Mouse (Mus musculus): ENCODE measurements around the gene Apoc1. TPM values are rescaled to one million over a fixed set of nuclear protein-coding genes. Genes with fewer than 3 reads are reported as not detected.

Apoc1 gene
- total and polyA plus RNA-seq, 3 experiments = 0.35 TPM; not detected in 2

DNA sequence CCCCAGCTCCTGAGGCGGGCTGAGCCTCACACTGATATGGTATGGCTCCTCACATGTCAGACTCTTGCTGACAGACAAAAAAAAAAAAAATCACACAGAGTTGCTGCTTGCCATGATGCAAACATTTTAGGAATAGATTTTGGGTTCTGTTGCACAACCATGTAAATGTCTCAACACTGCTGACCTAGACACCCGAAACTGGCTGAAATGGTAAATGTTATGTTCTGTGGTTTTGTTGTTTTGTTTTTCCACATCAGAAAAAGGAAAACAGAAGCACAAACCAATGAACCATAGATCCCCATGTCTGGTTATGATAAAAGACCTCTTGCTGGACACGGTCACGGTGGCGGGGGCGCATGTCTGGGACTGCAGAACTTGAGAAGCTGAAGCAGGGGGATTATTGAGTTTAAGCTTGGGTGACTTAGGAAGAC, 8.7 kb downstream of the Apoc1 start:
- no peaks in the 10 kb centered on the region for H3K9me3 ChIP-seq (replicated peaks; ENCODE audit: insufficient read depth, low read length)
- H3K9ac ChIP-seq (ENCODE audit: control insufficient read depth, low read depth, low read length, poor library complexity, severe bottlenecking) = no peak overlapping the region
- no peaks in the 10 kb centered on the region for H3K79me2 ChIP-seq (ENCODE audit: control insufficient read depth, insufficient read depth, low read length, poor library complexity)
- no peak for DNase-seq (ENCODE audit: low read depth, low spot score)
- H3K27me3 ChIP-seq (ENCODE audit: control insufficient read depth in 1 of 2, insufficient read depth in 2 of 2, low read length in 2 of 2) = no peaks in the 10 kb centered on the region
- no peak overlapping the region for H3K4me3 ChIP-seq (ENCODE audit: control insufficient read depth in 1 of 2, insufficient read depth in 1 of 2, low read depth in 2 of 2, low read length in 2 of 2)
- H3K27ac ChIP-seq (ENCODE audit: control insufficient read depth, low read depth, low read length) = no peak overlapping the region
- TF ChIP-seq POLR2AphosphoS5 (IDR thresholded peaks at IDR 0.05; ENCODE audit: borderline replicate concordance, low read depth, low read length) (no peak), NELFE (IDR thresholded peaks at IDR 0.05; ENCODE audit: low read depth, low read length) (no peak)
- peaks cover 0 to 10% of the 10 kb centered on the region in 2 experiments; a peak in 2 of 4 replicates for H3K4me1 ChIP-seq (ENCODE audit: control insufficient read depth in 1 of 2, insufficient read depth in 2 of 2, low read length in 2 of 2)
- peaks cover 0 to 7% of the 10 kb centered on the region in 2 experiments; a peak in 2 of 4 replicates for H3K36me3 ChIP-seq (ENCODE audit: control insufficient read depth in 1 of 2, insufficient read depth in 2 of 2, low read length in 2 of 2)

DNA sequence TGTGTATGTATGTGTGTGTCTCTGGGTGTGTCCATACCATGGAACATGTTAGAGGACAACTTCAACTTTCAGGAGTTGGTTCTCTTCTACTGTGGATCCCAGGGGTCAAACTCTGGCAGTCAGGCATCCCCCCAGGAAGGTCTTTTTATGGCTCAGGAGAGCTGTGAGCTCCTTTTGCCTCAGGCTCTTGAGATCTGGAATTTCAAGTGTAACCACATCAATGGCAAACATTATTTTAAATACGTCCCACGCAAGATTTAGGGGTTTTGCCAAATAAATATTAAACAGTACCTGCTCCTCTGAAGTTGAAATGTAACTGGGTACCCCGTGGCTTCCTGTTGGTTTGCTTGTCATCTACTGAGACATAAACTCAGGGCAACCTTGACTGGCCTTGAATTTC, 9.5 kb downstream of the Apoc1 start:
- no peaks in the 10 kb centered on the region for H3K27me3 ChIP-seq (ENCODE audit: control insufficient read depth in 1 of 2, insufficient read depth in 2 of 2, low read length in 2 of 2)
- TF ChIP-seq MAZ (IDR thresholded peaks at IDR 0.05; ENCODE audit: low read depth, low read length) (no peak), ZNF384 (IDR thresholded peaks at IDR 0.05; ENCODE audit: low read depth, low read length) (no peak), GABPA (IDR thresholded peaks at IDR 0.05; ENCODE audit: low read depth, low read length) (no peak), CTCF (IDR thresholded peaks at IDR 0.05 in 2 of 3, conservative IDR thresholded peaks at IDR 0.05 in 1 of 3; ENCODE audit: control insufficient read depth in 1 of 3, insufficient read depth in 1 of 3, low read depth in 2 of 3, low read length in 3 of 3, poor library complexity in 1 of 3, severe bottlenecking in 1 of 3) (no peak), TAL1 (IDR thresholded peaks at IDR 0.05; ENCODE audit: low read length) (no peak), GATA1 (IDR thresholded peaks at IDR 0.05; ENCODE audit: low read depth, low read length) (no peak), E2F4 (IDR thresholded peaks at IDR 0.05; ENCODE audit: borderline replicate concordance, low read depth, low read length) (no peak), ELF1 (IDR thresholded peaks at IDR 0.05; ENCODE audit: low read depth, low read length) (no peak), MAFK (IDR thresholded peaks at IDR 0.05; ENCODE audit: borderline replicate concordance, low read depth, low read length) (no peak), EP300 (IDR thresholded peaks at IDR 0.05; ENCODE audit: low read depth in 1 of 2, low read length in 2 of 2) (no peak), TCF12 (IDR thresholded peaks at IDR 0.05; ENCODE audit: low read depth, low read length) (no peak), BHLHE40 (IDR thresholded peaks at IDR 0.05; ENCODE audit: borderline replicate concordance, low read depth, low read length) (no peak), ZMIZ1 (IDR thresholded peaks at IDR 0.05; ENCODE audit: low read depth, low read length) (no peak), NELFE (IDR thresholded peaks at IDR 0.05; ENCODE audit: low read depth, low read length) (no peak), POLR2AphosphoS2 (IDR thresholded peaks at IDR 0.05; ENCODE audit: low read length) (no peak), ZKSCAN1 (IDR thresholded peaks at IDR 0.05; ENCODE audit: low read depth, low read length) (no peak)
- H3K9ac ChIP-seq (ENCODE audit: control insufficient read depth, low read depth, low read length, poor library complexity, severe bottlenecking) = no peak overlapping the region
- H3K4me3 ChIP-seq (ENCODE audit: control insufficient read depth in 1 of 2, insufficient read depth in 1 of 2, low read depth in 2 of 2, low read length in 2 of 2) = no peak overlapping the region
- peaks cover 0 to 7% of the 10 kb centered on the region in 2 experiments; a peak in 2 of 4 replicates for H3K36me3 ChIP-seq (ENCODE audit: control insufficient read depth in 1 of 2, insufficient read depth in 2 of 2, low read length in 2 of 2)
- H3K27ac ChIP-seq (ENCODE audit: control insufficient read depth, low read depth, low read length) = no peak overlapping the region
- peaks cover 0 to 10% of the 10 kb centered on the region in 2 experiments; a peak in 2 of 4 replicates for H3K4me1 ChIP-seq (ENCODE audit: control insufficient read depth in 1 of 2, insufficient read depth in 2 of 2, low read length in 2 of 2)
- H3K9me3 ChIP-seq (replicated peaks; ENCODE audit: insufficient read depth, low read length) = no peaks in the 10 kb centered on the region
- H3K79me2 ChIP-seq (ENCODE audit: control insufficient read depth, insufficient read depth, low read length, poor library complexity) = no peaks in the 10 kb centered on the region
- no peak for DNase-seq (ENCODE audit: low read depth, low spot score)
